Mouse (Mus musculus) cerebellum, adult 2 months (tissue): Measurements from ENCODE around the gene Caprin2.
"Not testable (repeated sequence)": the region's sequence is repeated elsewhere in the genome, so short reads cannot be mapped to it uniquely, and the experiment has no call there.

Experiments
- CTCF ChIP-seq: fragments of 200-500 bp; IDR thresholded peaks from 2 replicates; pipeline ENCODE4 v1.5.1; 2011; ENCODE audit warnings: low read depth, mild to moderate bottlenecking, control low read depth, low read length, moderate library complexity, borderline replicate concordance; ENCODE audit not compliant: insufficient read depth
- POLR2A ChIP-seq: fragments of 200-500 bp; IDR thresholded peaks from 2 replicates; pipeline ENCODE4 v1.6.1; 2011; ENCODE audit warnings: low read length, control low read depth, borderline replicate concordance; ENCODE audit not compliant: insufficient read depth

- TF ChIP-seq CTCF, POLR2A: not testable (repeated sequence)
Measured at GRCm38 (mm10) chr6:148911906-148912305, 15.9 kb upstream of the Caprin2 start.
